Mouse (Mus musculus): Measurements from ENCODE around the gene A430089I19Rik.
"Not testable (repeated sequence)": the region's sequence is repeated elsewhere in the genome, so short reads cannot be mapped to it uniquely, and the experiment has no call there.

Gene A430089I19Rik

GRCm38 (mm10) chr5:94306696-94307095 lies at the start of gene A430089I19Rik:
TSS of gene A430089I19Rik (minus strand) at chr5:94306796.
- not testable (repeated sequence) for DNase-seq (ENCODE audit: low read depth)

GRCm38 (mm10) chr5:94339449-94339848 lies 32.9 kb upstream of the A430089I19Rik start, which contains the start of gene AA792892:
TSS of gene AA792892 (plus strand) at chr5:94339749.
- not testable (repeated sequence) for DNase-seq (ENCODE audit: low read depth)

- DNase-seq (ENCODE audit: low read depth): not testable (repeated sequence)
These were observed 7.5 kb upstream of the A430089I19Rik start, which contains the start of gene Gm6502 for GRCm38 (mm10) chr5:94314135-94314534. TSS of gene Gm6502 (plus strand) at chr5:94314435.

All from 416B (cell line).